ENCODE assay signal across 24 mouse cellular contexts in genomic region chr10:122976038-122976437, GRCm38 (mm10).
DNase-seq lines count a peak whose midpoint lies in the region; ATAC-seq lines count a peak whose summit lies in the region.
"Had no signal": no experiment of that assay in that cellular context is flagged by ENCODE, and none has a peak within 500 bp of the region (broad histone marks: within the 10 kb centered on the region; RNA-seq: fewer than 3 reads in every experiment).

No protein-coding gene starts in this region.

- H3K4me2 ChIP-seq in forebrain, embryonic 11.5 days (ENCODE audit: low read depth, low read length, severe bottlenecking): no peak overlapping the region
- H3K4me2 ChIP-seq in forebrain, embryonic 15.5 days (replicated peaks): no peak overlapping the region
- no peak overlapping the region for H3K4me2 ChIP-seq in embryonic facial prominence, embryonic 15.5 days (replicated peaks)
- H3K4me2 ChIP-seq in hindbrain, embryonic 11.5 days (replicated peaks; ENCODE audit: low read depth, low read length): no peak overlapping the region
- no peak overlapping the region for H3K4me2 ChIP-seq in kidney, embryonic 15.5 days
- H3K4me2 ChIP-seq: heart, embryonic 15.5 days; hindbrain, embryonic 14.5 days; limb, embryonic 13.5 days; liver, embryonic 12.5 days; midbrain, embryonic 15.5 days had no signal

- WGBS in forebrain, embryonic 11.5 days: 87% methylated on average over 9 of the region's 9 CpGs
- WGBS in forebrain, embryonic 15.5 days: 85% methylated on average over 9 of the region's 9 CpGs
- 62% methylated on average over 9 of the region's 9 CpGs for WGBS in embryonic facial prominence, embryonic 15.5 days
- WGBS in hindbrain, embryonic 11.5 days: 90% methylated on average over 9 of the region's 9 CpGs
- WGBS in kidney, embryonic 15.5 days: 69% methylated on average over 9 of the region's 9 CpGs

- peaks cover 4% of the 10 kb centered on the region; the same call in 1 of the 2 replicates for H3K36me3 ChIP-seq in forebrain, embryonic 11.5 days (ENCODE audit: control insufficient read depth, insufficient read depth, low read length)
- H3K36me3 ChIP-seq in forebrain, embryonic 15.5 days: peaks cover 4% of the 10 kb centered on the region
- H3K36me3 ChIP-seq in embryonic facial prominence, embryonic 15.5 days: peaks cover 11% of the 10 kb centered on the region
- H3K36me3 ChIP-seq in hindbrain, embryonic 11.5 days (ENCODE audit: control insufficient read depth, insufficient read depth, low read length): no peaks in the 10 kb centered on the region
- peaks cover 20% of the 10 kb centered on the region for H3K36me3 ChIP-seq in kidney, embryonic 15.5 days
- H3K36me3 ChIP-seq: midbrain, embryonic 15.5 days had no signal

- H3K9ac ChIP-seq in forebrain, embryonic 11.5 days (ENCODE audit: low read length): no peak overlapping the region
- no peak overlapping the region for H3K9ac ChIP-seq in forebrain, embryonic 15.5 days (replicated peaks)
- no peak overlapping the region for H3K9ac ChIP-seq in embryonic facial prominence, embryonic 15.5 days
- no peak overlapping the region for H3K9ac ChIP-seq in hindbrain, embryonic 11.5 days (ENCODE audit: low read depth, low read length)
- H3K9ac ChIP-seq in kidney, embryonic 15.5 days: no peak overlapping the region
- H3K9ac ChIP-seq: heart, embryonic 15.5 days; hindbrain, embryonic 14.5 days; limb, embryonic 13.5 days; liver, embryonic 12.5 days; midbrain, embryonic 15.5 days had no signal

- no peaks in the 10 kb centered on the region for H3K4me1 ChIP-seq in forebrain, embryonic 11.5 days (replicated peaks; ENCODE audit: control insufficient read depth, insufficient read depth, low read length)
- H3K4me1 ChIP-seq in forebrain, embryonic 15.5 days: no peaks in the 10 kb centered on the region
- 0 out of 2 replicates have a peak, but pooled peaks cover 11% of the 10 kb centered on the region for H3K4me1 ChIP-seq in embryonic facial prominence, embryonic 15.5 days
- H3K4me1 ChIP-seq in hindbrain, embryonic 11.5 days (replicated peaks; ENCODE audit: control insufficient read depth, insufficient read depth, low read length): no peaks in the 10 kb centered on the region
- no peaks in the 10 kb centered on the region for H3K4me1 ChIP-seq in kidney, embryonic 15.5 days

- peak; percentile 22 for DNase-seq in forebrain, embryonic 11.5 days (ENCODE audit: low spot score)
- no peak for DNase-seq in cerebellum, adult 18-20 months
- DNase-seq in hindbrain, embryonic 11.5 days (ENCODE audit: low spot score): no peak
- DNase-seq: adrenal gland, postnatal 36 days; cerebellum, adult 11 months; cerebellum, postnatal 14 days; gastrocnemius, postnatal 25 days; heart, postnatal 36 days; kidney, adult 9 months; kidney, postnatal 25 days; lung, adult 2 months; thymus, adult 18-20 months had no signal

- no peak overlapping the region for H3K4me3 ChIP-seq in forebrain, embryonic 11.5 days (ENCODE audit: low read depth, low read length)
- no peak overlapping the region for H3K4me3 ChIP-seq in forebrain, embryonic 15.5 days
- H3K4me3 ChIP-seq in embryonic facial prominence, embryonic 15.5 days (replicated peaks): no peak overlapping the region
- H3K4me3 ChIP-seq in hindbrain, embryonic 11.5 days (ENCODE audit: low read depth, low read length): no peak overlapping the region
- no peak overlapping the region for H3K4me3 ChIP-seq in kidney, embryonic 15.5 days (replicated peaks)
- H3K4me3 ChIP-seq: forebrain, embryonic 10.5 days; heart, embryonic 15.5 days; limb, embryonic 13.5 days; liver, embryonic 12.5 days; midbrain, embryonic 15.5 days had no signal

- no peaks in the 10 kb centered on the region for H3K9me3 ChIP-seq in forebrain, embryonic 11.5 days (ENCODE audit: control insufficient read depth, low read length)
- H3K9me3 ChIP-seq in forebrain, embryonic 15.5 days: no peaks in the 10 kb centered on the region
- no peaks in the 10 kb centered on the region for H3K9me3 ChIP-seq in embryonic facial prominence, embryonic 15.5 days (replicated peaks)
- H3K9me3 ChIP-seq in hindbrain, embryonic 11.5 days (ENCODE audit: control insufficient read depth, low read length): no peaks in the 10 kb centered on the region
- no peaks in the 10 kb centered on the region for H3K9me3 ChIP-seq in kidney, embryonic 15.5 days (replicated peaks)
- H3K9me3 ChIP-seq: heart, embryonic 15.5 days; liver, embryonic 12.5 days; midbrain, embryonic 15.5 days had no signal

- no peaks in the 10 kb centered on the region for H3K27me3 ChIP-seq in forebrain, embryonic 11.5 days (ENCODE audit: control insufficient read depth, insufficient read depth, low read length)
- H3K27me3 ChIP-seq in forebrain, embryonic 15.5 days: no peaks in the 10 kb centered on the region
- no peaks in the 10 kb centered on the region for H3K27me3 ChIP-seq in embryonic facial prominence, embryonic 15.5 days
- H3K27me3 ChIP-seq in hindbrain, embryonic 11.5 days (ENCODE audit: control insufficient read depth, insufficient read depth, low read length): no peaks in the 10 kb centered on the region
- no peaks in the 10 kb centered on the region for H3K27me3 ChIP-seq in kidney, embryonic 15.5 days
- H3K27me3 ChIP-seq: heart, embryonic 15.5 days; limb, embryonic 13.5 days; liver, embryonic 12.5 days; midbrain, embryonic 15.5 days had no signal

- no peak overlapping the region for H3K27ac ChIP-seq in forebrain, embryonic 11.5 days (ENCODE audit: low read depth, low read length)
- no peak overlapping the region for H3K27ac ChIP-seq in forebrain, embryonic 15.5 days (replicated peaks)
- peak overlapping the region; percentile 44; the same call in 1 of the 2 replicates for H3K27ac ChIP-seq in embryonic facial prominence, embryonic 15.5 days (replicated peaks)
- no peak overlapping the region for H3K27ac ChIP-seq in hindbrain, embryonic 11.5 days (ENCODE audit: low read depth, low read length)
- H3K27ac ChIP-seq in kidney, embryonic 15.5 days: no peak overlapping the region
- H3K27ac ChIP-seq: forebrain, embryonic 10.5 days; heart, embryonic 15.5 days; hindbrain, embryonic 14.5 days; liver, embryonic 12.5 days; midbrain, embryonic 15.5 days had no signal

- no peak for ATAC-seq in forebrain, embryonic 11.5 days (replicated peaks; ENCODE audit: low FRiP score)
- no peak for ATAC-seq in forebrain, embryonic 15.5 days (replicated peaks)
- peak; percentile 72 for ATAC-seq in CD4-positive, CD25-positive, alpha-beta regulatory T cell, adult 4 months
- no peak for ATAC-seq in embryonic facial prominence, embryonic 15.5 days (ENCODE audit: insufficient number of reproducible peaks, low FRiP score, low TSS enrichment, low read depth)
- peak; percentile 73 for ATAC-seq in megakaryocyte-erythroid progenitor cell, adult 5-6 weeks (replicated peaks; ENCODE audit: low FRiP score, low TSS enrichment, poor library complexity, severe bottlenecking)
- no peak for ATAC-seq in hindbrain, embryonic 11.5 days (ENCODE audit: low FRiP score)
- ATAC-seq in kidney, embryonic 15.5 days (replicated peaks; ENCODE audit: low FRiP score): no peak
- ATAC-seq: intestine, embryonic 16.5 days; liver, embryonic 12.5 days; midbrain, embryonic 15.5 days had no signal

Comparison
In these comparisons a context has a peak if more than half of its experiments do, and no peak if none do; other contexts are left out.
1. ATAC-seq: peak in CD4-positive, CD25-positive, alpha-beta regulatory T cell, adult 4 months (single experiment) and megakaryocyte-erythroid progenitor cell, adult 5-6 weeks (single experiment); none in forebrain, embryonic 11.5 days (single experiment), forebrain, embryonic 15.5 days (single experiment), embryonic facial prominence, embryonic 15.5 days (single experiment), hindbrain, embryonic 11.5 days (single experiment) and kidney, embryonic 15.5 days (single experiment).